Mouse (Mus musculus): ENCODE measurements around the gene Ccdc146. TPM values are rescaled to one million over a fixed set of nuclear protein-coding genes. Genes with fewer than 3 reads are reported as not detected.
"Not testable (repeated sequence)": the region's sequence is repeated elsewhere in the genome, so short reads cannot be mapped to it uniquely, and the experiment has no call there.

Ccdc146 gene
- total RNA-seq, 2 experiments from 2014 or later: 0.71 to 0.82 TPM

GRCm38 (mm10) chr5:21332119-21332518 is 92.4 kb downstream of the Ccdc146 start:
- DNase-seq (ENCODE audit: low spot score in 2 of 2): no peak

GRCm38 (mm10) chr5:21331656-21332055 is 92.8 kb downstream of the Ccdc146 start:
- no peak for DNase-seq (ENCODE audit: low spot score in 2 of 2)

GRCm38 (mm10) chr5:21329672-21330665 is 94.5 kb downstream of the Ccdc146 start:
- DNase-seq (ENCODE audit: low spot score in 2 of 2): no peak

GRCm38 (mm10) chr5:21328560-21328959 is 95.9 kb downstream of the Ccdc146 start:
- DNase-seq (ENCODE audit: low spot score in 2 of 2): no peak

- DNase-seq (ENCODE audit: low spot score in 2 of 2): peak; percentile 33 to 37
Observed at GRCm38 (mm10) chr5:21326494-21326893, 98.0 kb downstream of the Ccdc146 start.

- DNase-seq (ENCODE audit: low spot score in 2 of 2): no peak
Observed at GRCm38 (mm10) chr5:21320138-21320537, 104.3 kb downstream of the Ccdc146 start.

GRCm38 (mm10) chr5:21314696-21315095 is 109.8 kb downstream of the Ccdc146 start:
- no peak for DNase-seq (ENCODE audit: low spot score in 2 of 2)

- no peak for DNase-seq (ENCODE audit: low spot score in 2 of 2)
Observed at GRCm38 (mm10) chr5:21307165-21307564, 117.3 kb downstream of the Ccdc146 start.

GRCm38 (mm10) chr5:21301011-21301410 is 123.5 kb downstream of the Ccdc146 start:
- DNase-seq (ENCODE audit: low spot score in 2 of 2): no peak

- no peak for DNase-seq (ENCODE audit: low spot score in 2 of 2)
Observed at GRCm38 (mm10) chr5:21300058-21300457, 124.4 kb downstream of the Ccdc146 start.

- DNase-seq (ENCODE audit: low spot score in 2 of 2): no peak
Observed at GRCm38 (mm10) chr5:21299076-21299755, 125.3 kb downstream of the Ccdc146 start.

GRCm38 (mm10) chr5:21295683-21296082 is 128.8 kb downstream of the Ccdc146 start:
- no peak for DNase-seq (ENCODE audit: low spot score in 2 of 2)

GRCm38 (mm10) chr5:21290594-21290993 is 133.9 kb downstream of the Ccdc146 start:
- no peak for DNase-seq (ENCODE audit: low spot score in 2 of 2)

- no peak for DNase-seq (ENCODE audit: low spot score in 2 of 2)
Observed at GRCm38 (mm10) chr5:21288658-21289435, 135.6 kb downstream of the Ccdc146 start.

- no peak for DNase-seq (ENCODE audit: low spot score in 2 of 2)
Observed at GRCm38 (mm10) chr5:21283356-21284062, 141.0 kb downstream of the Ccdc146 start.

- DNase-seq (ENCODE audit: low spot score in 2 of 2): not testable (repeated sequence)
Observed at GRCm38 (mm10) chr5:21277685-21278084, 146.8 kb downstream of the Ccdc146 start.

- no peak for DNase-seq (ENCODE audit: low spot score in 2 of 2)
Observed at GRCm38 (mm10) chr5:21271386-21272354, 152.8 kb downstream of the Ccdc146 start.

- no peak for DNase-seq (ENCODE audit: low spot score in 2 of 2)
Observed at GRCm38 (mm10) chr5:21270756-21271155, 153.7 kb downstream of the Ccdc146 start.

GRCm38 (mm10) chr5:21269446-21269845 is 155.0 kb downstream of the Ccdc146 start:
- no peak for DNase-seq (ENCODE audit: low spot score in 2 of 2)

Measured in layer of hippocampus, postnatal 10 days (tissue).